Mouse (Mus musculus) stomach, embryonic 14.5 days (tissue): ENCODE data around the gene St7l. TPM values are rescaled to one million over a fixed set of nuclear protein-coding genes. Genes with fewer than 3 reads are reported as not detected.

Experiments used
- ATAC-seq: fragments of 200-750 bp; cut with Nextera tagmentation; 2 replicates; pipeline ENCODE4 v1.8.0; 2017; ENCODE audit warnings: low read depth, moderate TSS enrichment; ENCODE audit not compliant: insufficient number of reproducible peaks, insufficient read depth, low FRiP score
- H3K27ac ChIP-seq: fragments of 300-500 bp; sonication (generic); 2 replicates; pipeline ENCODE4 v1.5.1; 2014; ENCODE audit warnings: mild to moderate bottlenecking, low read length, moderate library complexity, mixed read lengths
- H3K27me3 ChIP-seq: fragments of 300-500 bp; sonication (generic); 2 replicates; pipeline ENCODE4 v1.6.1; 2014; ENCODE audit warnings: low read length, control low read depth, mixed read lengths; ENCODE audit not compliant: control insufficient read depth, insufficient read depth
- H3K36me3 ChIP-seq: fragments of 300-500 bp; sonication (generic); 2 replicates; pipeline ENCODE4 v1.6.1; 2014; ENCODE audit warnings: mild to moderate bottlenecking, control low read depth, low read length, moderate library complexity, mixed read lengths; ENCODE audit not compliant: control insufficient read depth, insufficient read depth
- H3K4me1 ChIP-seq: fragments of 300-500 bp; sonication (generic); 2 replicates; pipeline ENCODE4 v1.6.1; 2014; ENCODE audit warnings: low read length, control low read depth, mixed read lengths; ENCODE audit not compliant: control insufficient read depth, insufficient read depth
- H3K4me2 ChIP-seq: fragments of 300-500 bp; sonication (generic); replicated peaks from 2 replicates; pipeline ENCODE4 v1.6.1; 2014; ENCODE audit warnings: low read depth, low read length, control low read depth
- H3K4me3 ChIP-seq: fragments of 300-500 bp; sonication (generic); 2 replicates; pipeline ENCODE4 v1.5.1; 2014; ENCODE audit warnings: low read depth, low read length, control low read depth
- H3K9ac ChIP-seq: fragments of 300-500 bp; sonication (generic); replicated peaks from 2 replicates; pipeline ENCODE4 v1.6.1; 2014; ENCODE audit warnings: low read depth, mild to moderate bottlenecking, control low read depth, low read length, moderate library complexity, mixed read lengths
- H3K9me3 ChIP-seq: fragments of 300-500 bp; sonication (generic); 2 replicates; pipeline ENCODE4 v1.6.1; 2016; ENCODE audit warnings: low read depth, low read length, control low read depth; ENCODE audit not compliant: control insufficient read depth
- WGBS: fragments of 180-500 bp; shearing (Covaris S2); extraction: QIAGEN DNeasy Blood & Tissue Kit; methylation state at CpG from one replicate; pipeline ENCODE4 v1.1.7; 2014; 5-methylcytosine and 5-hydroxymethylcytosine counted together
- polyA plus RNA-seq: library from polyadenylated mRNA; unstranded; fragments of >200 nt; fragmentation: Nextera tagmentation; extraction: Ambion mirVana; gene quantifications from 2 replicates; pipeline ENCODE4 v1.2.1, GENCODE M21; 2014

St7l gene
- polyA plus RNA-seq, 1 experiment from 2014 or later: 50.6 TPM

DNA sequence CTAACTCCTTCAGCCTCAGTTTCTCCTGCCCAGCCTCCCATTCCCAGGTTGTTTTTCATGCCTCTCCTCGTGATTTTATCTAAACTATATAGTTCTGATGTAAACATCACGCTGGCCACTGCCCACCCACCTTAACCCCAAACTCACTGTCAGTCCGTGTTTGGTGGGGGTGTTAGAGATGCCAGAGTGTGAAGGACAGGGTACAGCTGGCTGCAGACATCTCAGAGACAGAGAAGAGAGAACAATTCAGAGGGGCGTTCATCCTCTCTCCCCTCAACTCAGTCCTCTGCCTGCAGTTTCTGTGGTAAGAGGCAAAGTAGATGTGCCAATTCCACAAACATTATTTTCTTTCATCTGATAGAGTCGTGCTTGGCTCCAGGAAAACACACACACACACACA, 99.1 kb downstream of the St7l start:
- H3K4me1 ChIP-seq: peaks cover 7% of the 10 kb centered on the region; the same call in 1 of the 2 replicates
- no peaks in the 10 kb centered on the region for H3K36me3 ChIP-seq
- ATAC-seq: no peak
- no peaks in the 10 kb centered on the region for H3K9me3 ChIP-seq
- H3K27me3 ChIP-seq: no peaks in the 10 kb centered on the region
- H3K27ac ChIP-seq: no peak overlapping the region; the same call in 1 of the 2 replicates
- H3K4me2 ChIP-seq: peak overlapping the region; percentile 67; the same call in 1 of the 2 replicates
- no peak overlapping the region for H3K9ac ChIP-seq
- no peak overlapping the region; the same call in 1 of the 2 replicates for H3K4me3 ChIP-seq
- 7% methylated on average over 5 of the region's 5 CpGs for WGBS

- ATAC-seq: no peak
- Histone ChIP-seq H3K27ac (no peak overlapping the region), H3K4me2 (no peak overlapping the region), H3K4me1 (peaks cover 7% of the 10 kb centered on the region; the same call in 1 of the 2 replicates), H3K9ac (no peak overlapping the region), H3K36me3 (no peaks in the 10 kb centered on the region), H3K4me3 (no peak overlapping the region), H3K27me3 (no peaks in the 10 kb centered on the region), H3K9me3 (no peaks in the 10 kb centered on the region)
- 23% methylated on average over 13 of the region's 13 CpGs for WGBS
These were observed 99.8 kb downstream of the St7l start for GRCm38 (mm10) chr3:104963331-104964276.

DNA sequence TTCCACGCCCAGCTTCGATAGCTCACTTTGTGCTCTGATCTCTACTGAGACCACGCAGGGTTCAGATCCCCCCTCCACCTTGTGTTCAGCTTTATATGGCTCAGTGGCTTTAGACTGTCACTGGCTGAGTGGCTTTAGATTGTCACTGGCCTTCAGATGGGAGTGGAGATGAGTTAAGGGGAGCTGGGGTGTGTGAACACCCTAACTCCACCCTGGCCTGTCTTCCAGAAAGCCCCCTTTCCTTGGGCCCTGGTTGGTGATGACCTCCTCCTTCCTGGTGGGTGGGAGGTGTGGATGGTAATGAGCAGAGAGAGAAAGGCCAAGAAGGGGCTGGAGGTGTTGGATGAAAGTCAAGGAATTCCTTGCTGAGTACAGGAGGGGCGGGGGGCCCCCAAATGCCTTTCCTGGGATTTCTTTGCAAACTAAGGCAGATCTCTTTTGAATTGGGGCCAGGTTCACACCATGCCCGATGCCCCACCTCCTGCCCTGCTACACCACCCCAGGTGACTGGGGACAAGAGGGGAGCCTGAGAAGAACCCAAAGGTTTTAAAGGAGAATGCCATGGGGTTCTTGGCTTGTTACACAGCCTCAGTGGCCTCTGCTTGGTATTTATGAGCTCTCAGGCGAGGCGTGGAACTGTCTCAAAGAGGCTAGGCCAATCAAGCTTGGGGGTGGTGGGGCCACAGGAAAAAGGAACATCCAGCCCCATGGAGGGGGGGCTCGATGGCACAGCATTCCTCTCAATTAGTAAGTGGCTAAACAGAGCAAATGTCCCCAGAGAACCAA, 101.5 kb downstream of the St7l start:
- no peak overlapping the region for H3K4me2 ChIP-seq
- WGBS: 73% methylated on average over 8 of the region's 8 CpGs
- H3K9me3 ChIP-seq: no peaks in the 10 kb centered on the region
- H3K4me1 ChIP-seq: peaks cover 7% of the 10 kb centered on the region; the same call in 1 of the 2 replicates
- no peak overlapping the region for H3K4me3 ChIP-seq
- 0 out of 2 replicates have a peak overlapping the region, but pooled peaks have one; percentile 10 for H3K27ac ChIP-seq
- no peaks in the 10 kb centered on the region for H3K27me3 ChIP-seq
- ATAC-seq: no peak
- no peak overlapping the region for H3K9ac ChIP-seq
- no peaks in the 10 kb centered on the region for H3K36me3 ChIP-seq

DNA sequence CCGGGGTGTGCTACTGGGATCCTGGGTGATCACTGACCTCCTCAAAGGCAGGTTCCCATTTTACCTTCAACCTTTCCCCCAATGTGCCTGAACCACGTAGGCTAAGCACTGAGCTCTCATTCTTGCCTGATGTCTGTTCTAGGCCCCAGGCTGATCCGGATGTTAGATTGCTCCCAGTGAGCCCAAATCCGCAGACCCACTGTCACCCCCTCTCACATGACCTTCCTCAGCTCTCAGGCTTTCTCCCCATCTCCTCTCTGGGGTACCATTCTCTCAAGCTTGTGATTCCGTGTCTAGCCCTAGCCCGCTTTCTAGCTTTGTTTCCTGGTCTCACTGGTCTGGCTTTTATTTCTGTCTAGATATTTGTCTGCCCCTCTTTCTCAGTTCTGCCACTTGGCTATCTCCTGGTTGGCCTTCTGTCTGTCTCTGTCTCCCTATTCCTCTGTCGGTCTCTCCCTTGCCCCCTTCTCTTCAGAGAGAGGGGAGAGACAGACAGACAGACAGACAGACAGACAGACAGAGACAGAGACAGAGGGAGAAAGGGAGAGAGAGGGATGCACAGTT, 102.3 kb downstream of the St7l start:
- peaks cover 2% of the 10 kb centered on the region; the same call in 1 of the 2 replicates for H3K9me3 ChIP-seq
- no peak overlapping the region for H3K9ac ChIP-seq
- H3K36me3 ChIP-seq: no peaks in the 10 kb centered on the region
- H3K4me3 ChIP-seq: no peak overlapping the region
- no peak overlapping the region for H3K4me2 ChIP-seq
- WGBS: 81% methylated on average over 7 of the region's 7 CpGs
- peaks cover 7% of the 10 kb centered on the region; the same call in 1 of the 2 replicates for H3K4me1 ChIP-seq
- ATAC-seq: no peak
- H3K27ac ChIP-seq: 0 out of 2 replicates have a peak overlapping the region, but pooled peaks have one; percentile 10
- no peaks in the 10 kb centered on the region for H3K27me3 ChIP-seq

GRCm38 (mm10) chr3:104967548-104968300, 103.9 kb downstream of the St7l start:
- H3K9ac ChIP-seq: no peak overlapping the region; the same call in 1 of the 2 replicates
- peak overlapping the region; percentile 50 for H3K4me3 ChIP-seq
- peak overlapping the region; percentile 74; the same call in 1 of the 2 replicates for H3K27ac ChIP-seq
- H3K27me3 ChIP-seq: no peaks in the 10 kb centered on the region
- peak; percentile 77; the same call in 1 of the 2 replicates for ATAC-seq
- peak overlapping the region; percentile 59 for H3K4me2 ChIP-seq
- under 1% methylated on average over 49 of the region's 49 CpGs for WGBS
- H3K36me3 ChIP-seq: no peaks in the 10 kb centered on the region
- peaks cover 3% of the 10 kb centered on the region; the same call in 1 of the 2 replicates for H3K9me3 ChIP-seq
- H3K4me1 ChIP-seq: no peaks in the 10 kb centered on the region; the same call in 1 of the 2 replicates

Other genes starting within 250 kb of the St7l start
- gene Slc16a1, start 225.3 kb upstream of the St7l start, polyA plus RNA-seq: 23.8 and 26.1 TPM in 2 replicates
- 3.0 and 4.0 TPM in 2 replicates for gene Ppm1j, start 82.9 kb upstream of the St7l start, polyA plus RNA-seq
- gene Fam19a3, start 82.2 kb upstream of the St7l start, polyA plus RNA-seq: not detected in 2 replicates
- 163 and 170 TPM in 2 replicates for gene Rhoc, start 75.6 kb upstream of the St7l start, polyA plus RNA-seq
- 68.6 and 74.7 TPM in 2 replicates for gene Mov10, start 45.4 kb upstream of the St7l start, polyA plus RNA-seq
- 196 and 202 TPM in 2 replicates for gene Capza1, start 500 bp downstream of the St7l start, polyA plus RNA-seq
- 4.1 and 4.5 TPM in 2 replicates for gene Wnt2b, start 97.9 kb downstream of the St7l start, polyA plus RNA-seq
- 24.3 and 24.8 TPM in 2 replicates for gene Cttnbp2nl, start 189.1 kb downstream of the St7l start, polyA plus RNA-seq
- gene 4930564D02Rik, start 202.8 kb downstream of the St7l start, polyA plus RNA-seq: not detected in 2 replicates